Mouse (Mus musculus) common myeloid progenitor, adult 5-6 weeks (primary cell): ENCODE data around the gene Pik3ap1. TPM values are rescaled to one million over a fixed set of nuclear protein-coding genes. Genes with fewer than 3 reads are reported as not detected.
A peak's percentile ranks its signal among the peaks of the same experiment; 100 is the strongest.

ENCODE experiments used
- ATAC-seq: replicated peaks from 2 replicates; pipeline ENCODE4 v1.8.0; 2016; ENCODE audit warnings: low read depth, mild to moderate bottlenecking, moderate TSS enrichment, inconsistent platforms; ENCODE audit not compliant: poor library complexity, severe bottlenecking
- total RNA-seq: library from RNA; stranded (forward); fragments of 200-1000, 187-1606 nt; gene quantifications from 2 replicates; pipeline ENCODE4 v1.2.3, GENCODE M21; 2017

Gene Pik3ap1
- total RNA-seq, 1 experiment from 2014 or later, result 10.2 TPM

GRCm38 (mm10) chr19:41288568-41288967 lies 96.3 kb downstream of the Pik3ap1 start:
- ATAC-seq, result no peak

GRCm38 (mm10) chr19:41287224-41287623 lies 97.7 kb downstream of the Pik3ap1 start:
- ATAC-seq, result no peak

GRCm38 (mm10) chr19:41284515-41284914 lies 100.4 kb downstream of the Pik3ap1 start:
- no peak for ATAC-seq

GRCm38 (mm10) chr19:41282718-41283117 lies 102.2 kb downstream of the Pik3ap1 start:
- ATAC-seq, result peak; percentile 71

GRCm38 (mm10) chr19:41282216-41282615 lies 102.7 kb downstream of the Pik3ap1 start:
- ATAC-seq, result no peak

GRCm38 (mm10) chr19:41279724-41280244 lies 105.1 kb downstream of the Pik3ap1 start:
- no peak for ATAC-seq

GRCm38 (mm10) chr19:41278606-41279005 lies 106.3 kb downstream of the Pik3ap1 start:
- ATAC-seq, result peak; percentile 24

GRCm38 (mm10) chr19:41275588-41275987 lies 109.3 kb downstream of the Pik3ap1 start:
- no peak for ATAC-seq

- no peak for ATAC-seq
These were observed 114.0 kb downstream of the Pik3ap1 start for GRCm38 (mm10) chr19:41270906-41271305.

- no peak for ATAC-seq
These were observed 114.7 kb downstream of the Pik3ap1 start for GRCm38 (mm10) chr19:41270151-41270727.

- ATAC-seq, result no peak
These were observed 118.5 kb downstream of the Pik3ap1 start for GRCm38 (mm10) chr19:41266251-41266901.

GRCm38 (mm10) chr19:41264331-41264799 lies 120.5 kb downstream of the Pik3ap1 start:
- ATAC-seq, result 0 out of 2 replicates have a peak, but pooled peaks have one; percentile 10

GRCm38 (mm10) chr19:41263630-41264295 lies 121.1 kb downstream of the Pik3ap1 start, which contains the start of gene Tm9sf3:
TSS of gene Tm9sf3 (minus strand) at chr19:41263997.
- ATAC-seq, result peak; percentile 59

- peak; percentile 47 for ATAC-seq
These were observed 121.9 kb downstream of the Pik3ap1 start for GRCm38 (mm10) chr19:41262712-41263629.

- ATAC-seq, result no peak
These were observed 124.2 kb downstream of the Pik3ap1 start for GRCm38 (mm10) chr19:41260736-41261135.

- no peak for ATAC-seq
These were observed 125.6 kb downstream of the Pik3ap1 start for GRCm38 (mm10) chr19:41259256-41259655.

GRCm38 (mm10) chr19:41258707-41259106 lies 126.2 kb downstream of the Pik3ap1 start:
- peak; percentile 60 for ATAC-seq

GRCm38 (mm10) chr19:41254584-41254983 lies 130.3 kb downstream of the Pik3ap1 start:
- no peak for ATAC-seq

- no peak for ATAC-seq
These were observed 135.9 kb downstream of the Pik3ap1 start for GRCm38 (mm10) chr19:41248968-41249367.

GRCm38 (mm10) chr19:41248271-41248670 lies 136.6 kb downstream of the Pik3ap1 start:
- no peak for ATAC-seq
